Mouse (Mus musculus) layer of hippocampus, adult 8-10 months (tissue): Measurements from ENCODE around the gene Gm5751. TPM values are rescaled to one million over a fixed set of nuclear protein-coding genes. Genes with fewer than 3 reads are reported as not detected.
"Not testable (repeated sequence)": the region's sequence is repeated elsewhere in the genome, so short reads cannot be mapped to it uniquely, and the experiment has no call there.

Source experiments
- DNase-seq, 2 experiments: peaks; one replicate each; pipeline ENCODE4 v3.0.0; 2022; ENCODE audit warnings: low spot score in 2 of 2
- total RNA-seq, 4 experiments: library from RNA; stranded (reverse); gene quantifications; 2 replicates each; pipeline ENCODE4 v1.2.4; 2022

Gene Gm5751
- not detected for total RNA-seq

GRCm38 (mm10) chrX:8873953-8874352, at the start of gene Gm5751:
TSS of gene Gm5751 (plus strand) at chrX:8874253.
- DNase-seq = not testable (repeated sequence)

GRCm38 (mm10) chrX:8832043-8832442, 42.0 kb upstream of the Gm5751 start:
- DNase-seq = peak; percentile 26 to 64

GRCm38 (mm10) chrX:8843694-8844093, 30.4 kb upstream of the Gm5751 start, which contains the start of gene Gm6592:
TSS of gene Gm6592 (plus strand) at chrX:8843994.
- no peak for DNase-seq

GRCm38 (mm10) chrX:8852486-8852885, 21.6 kb upstream of the Gm5751 start:
- DNase-seq = no peak

- peak; percentile 44 to 86 for DNase-seq
Measured at GRCm38 (mm10) chrX:8864331-8864730, 9.7 kb upstream of the Gm5751 start.

GRCm38 (mm10) chrX:8884336-8884735, 10.3 kb downstream of the Gm5751 start:
- DNase-seq = no peak

GRCm38 (mm10) chrX:8891975-8892342, 17.9 kb downstream of the Gm5751 start:
- DNase-seq = no peak

- DNase-seq = peak in 1 of 2 experiments; percentile 54
Measured at GRCm38 (mm10) chrX:8892343-8893155, 18.5 kb downstream of the Gm5751 start, which contains the start of gene B630019K06Rik. TSS of gene B630019K06Rik (plus strand) at chrX:8892382.

GRCm38 (mm10) chrX:8893182-8893651, 19.2 kb downstream of the Gm5751 start:
- DNase-seq = peak in 1 of 2 experiments; percentile 6

- no peak for DNase-seq
Measured at GRCm38 (mm10) chrX:8900823-8901222, 26.8 kb downstream of the Gm5751 start.

GRCm38 (mm10) chrX:8901906-8902472, 27.9 kb downstream of the Gm5751 start:
- DNase-seq = no peak

- DNase-seq = no peak
Measured at GRCm38 (mm10) chrX:8921080-8921479, 47.0 kb downstream of the Gm5751 start.

- DNase-seq = peak in 1 of 2 experiments; percentile 6
Measured at GRCm38 (mm10) chrX:8921813-8922607, 48.0 kb downstream of the Gm5751 start.

- no peak for DNase-seq
Measured at GRCm38 (mm10) chrX:8927308-8927707, 53.3 kb downstream of the Gm5751 start.

Other genes with a start within 250 kb of the Gm5751 start
- gene Ssxb8, start 183.4 kb upstream of the Gm5751 start, total RNA-seq = not detected
- gene Ssx9, start 125.8 kb upstream of the Gm5751 start, total RNA-seq = under 1 TPM in 1 of 4 experiments, not detected in 3; 0.78 TPM
- not detected for gene Ssxb5, start 70.6 kb upstream of the Gm5751 start, total RNA-seq
- gene Gm6592, start 30.3 kb upstream of the Gm5751 start, total RNA-seq = not detected
- 10 to 100 TPM; 32.7 to 36.7 (median 33.4) TPM for gene B630019K06Rik, start 18.1 kb downstream of the Gm5751 start, total RNA-seq
- gene Fthl17b, start 88.7 kb downstream of the Gm5751 start, total RNA-seq = not detected
- not detected for gene Fthl17c, start 102.3 kb downstream of the Gm5751 start, total RNA-seq
- not detected for gene Fthl17d, start 112.5 kb downstream of the Gm5751 start, total RNA-seq
- not detected for gene Fthl17e, start 159.2 kb downstream of the Gm5751 start, total RNA-seq
- gene Fthl17f, start 188.8 kb downstream of the Gm5751 start, total RNA-seq = not detected
- gene 4930402K13Rik, start 230.3 kb downstream of the Gm5751 start, total RNA-seq = not detected